Mouse (Mus musculus) mouse embryonic stem cell (cell line): ENCODE data around the gene Tjp3.

Experiments
- in situ Hi-C, 2 experiments: fragments of 300-500 bp; cut with MboI; formaldehyde crosslinking; loops; 1 replicate in 1 of 2; 3 replicates in 1 of 2; pipeline ENCODE4 v1.14.3; 2019 to 2020; ENCODE audit warnings: low sequenced_read_pairs in 2 of 2, low pct_unique_long_range_greater_than_20kb in 1 of 2, mixed read lengths in 1 of 2; ENCODE audit not compliant: unreplicated experiment in 1 of 2

The Tjp3 gene

DNA sequence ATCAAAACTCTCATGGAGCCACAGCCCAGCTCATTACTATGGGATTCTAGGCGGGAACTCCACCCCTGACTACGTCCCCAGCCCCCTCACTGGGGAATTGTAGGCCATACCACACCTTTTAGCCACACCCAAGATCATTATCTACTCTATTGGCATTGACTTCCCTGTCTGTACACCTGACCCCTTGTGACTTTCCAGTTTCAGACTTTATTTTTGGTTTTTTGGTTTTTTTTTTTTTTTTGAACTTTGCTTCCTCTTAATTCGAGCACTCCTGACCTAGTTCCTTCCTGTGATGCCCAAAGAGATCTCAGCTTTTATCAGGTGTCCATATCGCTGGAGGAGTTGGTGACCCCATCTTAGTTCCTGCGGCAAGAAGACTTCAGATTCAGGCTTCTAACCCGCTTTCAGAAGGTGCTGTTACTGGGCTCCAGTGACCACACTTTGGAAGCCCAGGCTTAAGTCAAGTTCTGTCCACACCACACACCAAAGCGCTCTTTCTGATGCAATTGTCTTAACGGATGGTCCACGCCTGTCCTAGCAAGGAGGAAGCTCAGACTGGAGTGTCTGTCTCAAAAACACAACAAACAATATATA is at the start of gene Tjp3:
TSS of gene Tjp3 (minus strand) at position 71 of the 594 bp plus-strand sequence.
- in situ Hi-C loops, result no loop called here

DNA sequence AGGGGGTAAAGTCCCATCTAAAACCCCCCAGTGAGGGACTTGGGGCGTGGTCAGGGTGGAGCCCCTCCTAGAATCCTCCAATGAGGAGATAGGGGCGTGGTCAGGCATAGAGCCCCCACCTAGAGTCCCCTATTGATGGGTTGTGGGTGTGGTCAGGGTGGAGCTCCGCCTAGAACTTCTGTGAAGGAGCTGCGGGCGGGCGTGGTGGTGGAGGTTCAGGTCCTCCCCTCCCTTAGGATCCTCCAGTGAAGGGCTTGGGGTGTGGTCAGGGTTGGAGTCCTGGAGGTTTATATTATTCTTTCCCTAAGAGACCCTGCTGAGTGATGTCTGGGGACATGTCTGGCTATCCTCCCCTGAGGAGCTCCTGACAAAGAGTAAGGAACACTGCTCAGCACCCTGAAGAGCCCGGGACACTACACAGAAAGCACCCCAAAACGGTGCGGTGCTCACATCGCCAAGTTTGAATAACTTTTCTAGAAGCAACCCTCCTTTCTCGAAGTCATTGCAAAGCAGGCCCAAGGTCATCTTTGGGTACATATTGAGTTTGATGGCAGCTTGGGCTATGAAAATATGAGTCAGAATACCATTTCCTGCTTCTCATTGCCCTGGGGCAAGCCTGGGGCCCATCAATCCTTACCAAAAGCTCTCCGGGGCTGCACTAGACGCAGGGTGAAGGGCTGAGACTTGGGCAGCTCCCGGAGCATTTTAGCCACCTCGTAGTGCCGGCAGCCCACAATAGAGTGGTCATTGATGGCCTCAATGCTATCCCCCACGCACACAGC is 49.4 kb upstream of the Tjp3 start:
- in situ Hi-C loops, result loop anchor here (5.0 to 10.0 kb wide), 3 partner anchors 53 to 136 kb away; partner anchors contain the start of gene Nmrk2 (in 1 of the 2)

- in situ Hi-C loops, result no loop called here
Measured at GRCm38 (mm10) chr10:81336558-81336957, 45.2 kb upstream of the Tjp3 start.

GRCm38 (mm10) chr10:81335393-81336340 is 44.3 kb upstream of the Tjp3 start:
- in situ Hi-C loops, result no loop called here

DNA sequence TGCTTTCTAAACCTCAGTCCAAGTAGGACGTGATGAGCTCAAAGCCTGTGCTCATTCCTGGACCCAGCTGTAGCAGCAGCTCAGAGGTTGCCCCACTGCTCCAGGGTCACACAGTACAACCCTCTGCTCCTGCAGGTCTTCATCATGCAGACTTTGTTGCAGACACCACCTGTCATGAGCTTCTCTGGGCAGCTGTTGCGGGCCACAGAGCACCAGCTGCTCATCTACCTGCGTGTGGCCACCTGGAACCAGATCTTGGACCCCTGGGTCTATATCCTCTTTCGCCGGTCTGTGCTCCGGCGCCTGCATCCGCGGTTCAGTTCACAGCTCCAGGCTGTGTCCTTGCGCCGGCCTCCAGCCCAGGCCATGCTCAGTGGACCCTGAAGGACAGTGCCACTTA is 42.9 kb upstream of the Tjp3 start:
- in situ Hi-C loops, result no loop called here

GRCm38 (mm10) chr10:81332277-81332676 is 40.9 kb upstream of the Tjp3 start:
- in situ Hi-C loops, result no loop called here

DNA sequence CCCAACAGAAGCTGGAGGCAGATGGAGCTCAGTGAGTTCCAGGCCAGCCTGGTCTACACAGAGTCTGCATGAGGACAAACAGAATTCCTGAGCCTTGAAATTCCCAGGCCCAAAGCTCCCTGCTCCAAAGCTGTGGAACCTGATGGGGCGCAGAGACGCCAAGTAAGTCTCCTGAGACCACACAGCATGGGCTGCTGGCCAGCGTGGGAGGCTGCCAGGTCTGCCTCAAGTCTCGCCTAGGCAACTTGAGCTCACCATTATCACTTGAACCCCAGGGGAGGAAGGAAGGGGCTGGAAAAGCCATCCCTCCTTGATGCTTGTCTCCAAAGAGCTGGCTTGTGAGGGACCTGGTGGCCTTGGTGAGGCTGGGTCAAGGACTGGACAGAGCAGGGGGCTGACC is 38.6 kb upstream of the Tjp3 start:
- in situ Hi-C loops, result no loop called here

DNA sequence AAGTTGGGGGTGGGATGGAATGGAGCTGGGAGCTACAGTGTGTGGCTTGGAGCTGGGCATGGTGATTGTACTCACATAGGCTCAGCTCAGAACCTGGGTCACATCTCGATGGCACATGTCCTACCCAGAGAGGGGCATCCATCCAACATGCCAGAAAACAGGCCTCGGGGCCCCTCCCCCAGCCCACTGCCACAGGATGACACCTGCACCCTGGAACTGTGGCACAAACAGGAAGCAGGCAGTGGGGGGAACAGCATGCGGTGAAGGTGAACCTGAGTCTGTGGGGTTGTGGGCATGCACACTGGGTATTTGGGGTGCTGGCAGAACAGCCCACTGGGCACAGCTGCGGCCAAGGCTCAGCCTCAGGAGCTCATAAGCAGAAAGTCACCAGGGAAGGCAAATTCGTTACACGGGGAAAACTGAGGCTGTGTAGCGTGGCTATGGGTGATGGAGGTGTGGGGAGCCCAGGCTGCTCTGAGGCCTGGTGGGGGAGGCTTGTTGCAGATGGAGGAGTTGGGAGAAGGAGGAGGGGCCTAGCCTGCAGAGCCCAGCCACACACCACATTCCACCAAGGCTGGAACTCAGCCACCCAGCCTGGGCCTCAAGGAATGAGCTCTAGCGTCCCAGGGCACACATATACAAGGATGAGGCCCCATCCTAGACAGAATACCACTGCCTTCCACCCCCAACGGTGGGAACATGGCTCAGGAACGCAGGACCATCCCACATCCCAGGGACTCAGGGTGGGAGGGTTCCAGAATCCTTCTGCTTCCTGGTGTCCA is 38.0 kb upstream of the Tjp3 start:
- in situ Hi-C loops, result no loop called here

GRCm38 (mm10) chr10:81328386-81328785 is 37.0 kb upstream of the Tjp3 start, which contains the start of gene Tbxa2r:
Gene Tbxa2r (plus strand): TSS chr10:81328731.
- in situ Hi-C loops, result no loop called here

- in situ Hi-C loops, result no loop called here
Measured at GRCm38 (mm10) chr10:81327959-81328358, 36.6 kb upstream of the Tjp3 start.

GRCm38 (mm10) chr10:81326858-81327257 is 35.5 kb upstream of the Tjp3 start:
- in situ Hi-C loops, result no loop called here

GRCm38 (mm10) chr10:81325781-81326180 is 34.4 kb upstream of the Tjp3 start:
- in situ Hi-C loops, result no loop called here

GRCm38 (mm10) chr10:81325176-81325575 is 33.8 kb upstream of the Tjp3 start:
- in situ Hi-C loops, result no loop called here

- in situ Hi-C loops, result no loop called here
Measured at GRCm38 (mm10) chr10:81323791-81324530, 32.6 kb upstream of the Tjp3 start.

- in situ Hi-C loops, result no loop called here
Measured at GRCm38 (mm10) chr10:81323141-81323775, 31.9 kb upstream of the Tjp3 start.

DNA sequence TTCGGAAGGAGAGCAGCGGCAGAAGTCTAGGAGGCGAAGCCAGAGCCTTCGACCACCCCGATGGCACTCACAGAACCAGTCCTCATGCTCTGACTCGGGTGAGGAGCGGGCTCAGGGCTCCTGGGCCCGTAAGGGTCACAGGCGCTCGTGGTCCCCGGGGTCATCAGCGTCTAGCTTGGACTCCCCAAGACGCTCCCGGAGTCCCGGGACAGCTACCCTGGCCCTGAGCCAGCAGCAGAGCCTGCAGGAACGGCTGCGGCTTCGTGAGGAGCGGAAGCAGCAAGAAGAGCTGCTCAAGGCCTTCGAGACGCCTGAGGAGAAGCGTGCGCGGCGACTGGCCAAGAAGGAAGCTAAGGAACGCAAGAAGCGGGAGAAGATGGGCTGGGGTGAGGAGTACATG is 31.1 kb upstream of the Tjp3 start:
- in situ Hi-C loops, result no loop called here

- in situ Hi-C loops, result no loop called here
Measured at GRCm38 (mm10) chr10:81321436-81321835, 30.1 kb upstream of the Tjp3 start.
